Mouse (Mus musculus): ENCODE results near the gene Ctnna3. TPM values are rescaled to one million over a fixed set of nuclear protein-coding genes. Genes with fewer than 3 reads are reported as not detected.
"Not testable (repeated sequence)": the region's sequence is repeated elsewhere in the genome, so short reads cannot be mapped to it uniquely, and the experiment has no call there.

Ctnna3 gene
- polyA plus RNA-seq, 1 experiment from 2014 or later, result 0.48 TPM

DNA sequence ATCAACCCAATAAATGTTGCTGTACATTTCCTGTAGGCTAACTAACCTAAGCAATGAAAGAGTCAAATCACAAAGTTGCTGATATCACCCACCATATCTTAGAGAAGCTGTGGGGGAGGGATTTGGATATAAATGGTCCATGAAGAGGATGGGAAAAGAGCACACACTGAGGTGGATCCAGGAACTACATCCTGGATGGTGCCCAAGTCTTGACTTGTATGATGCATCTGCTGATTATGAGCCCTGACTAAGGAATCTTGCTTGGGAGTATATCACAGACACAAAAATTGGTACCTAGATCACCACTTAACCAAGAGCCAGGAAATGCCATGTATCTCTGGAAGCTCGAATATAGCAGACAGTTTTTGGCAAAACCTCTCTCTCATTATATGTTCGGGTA lies 1018.7 kb downstream of the Ctnna3 start:
- DNase-seq (ENCODE audit: low spot score), result no peak

DNA sequence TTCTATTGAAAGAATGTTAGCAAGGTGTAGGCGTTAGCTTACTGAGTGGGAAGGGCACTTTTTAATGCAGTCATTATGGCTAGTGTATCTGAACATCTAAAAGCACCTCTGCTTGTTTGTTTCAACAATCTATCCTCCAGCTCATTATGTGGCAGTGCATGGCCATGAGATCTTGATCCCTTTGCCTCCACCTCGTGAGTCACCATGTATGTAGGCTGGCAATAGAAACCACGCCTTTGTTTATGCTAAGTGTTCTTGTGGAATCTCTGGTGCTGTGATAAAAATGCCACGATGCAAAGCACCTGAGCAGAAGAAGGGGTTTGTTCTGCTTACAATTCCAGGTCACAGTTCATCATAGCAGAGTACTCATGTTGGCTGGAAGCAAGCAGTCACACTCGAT lies 1053.4 kb downstream of the Ctnna3 start:
- no peak for DNase-seq (ENCODE audit: low spot score)

DNA sequence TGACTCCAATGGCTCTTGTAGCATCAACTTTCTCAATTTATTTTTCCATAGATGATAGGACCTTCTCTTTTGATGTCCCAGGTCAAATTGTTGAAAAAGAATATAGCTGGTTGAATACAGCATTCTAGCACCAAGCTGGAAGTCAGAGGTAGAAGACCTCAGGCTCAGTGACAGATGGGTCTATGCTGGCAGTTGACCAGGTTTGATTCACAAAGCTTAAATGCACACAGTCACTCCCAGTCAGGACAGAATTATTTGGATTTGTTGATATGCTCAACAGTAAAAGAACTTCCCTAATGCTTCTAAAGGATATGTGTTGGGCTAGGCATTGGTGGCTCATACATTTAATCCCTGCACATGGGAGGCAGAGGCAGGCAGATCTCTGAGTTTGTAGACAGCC lies 1059.6 kb downstream of the Ctnna3 start:
- no peak for DNase-seq (ENCODE audit: low spot score)

DNA sequence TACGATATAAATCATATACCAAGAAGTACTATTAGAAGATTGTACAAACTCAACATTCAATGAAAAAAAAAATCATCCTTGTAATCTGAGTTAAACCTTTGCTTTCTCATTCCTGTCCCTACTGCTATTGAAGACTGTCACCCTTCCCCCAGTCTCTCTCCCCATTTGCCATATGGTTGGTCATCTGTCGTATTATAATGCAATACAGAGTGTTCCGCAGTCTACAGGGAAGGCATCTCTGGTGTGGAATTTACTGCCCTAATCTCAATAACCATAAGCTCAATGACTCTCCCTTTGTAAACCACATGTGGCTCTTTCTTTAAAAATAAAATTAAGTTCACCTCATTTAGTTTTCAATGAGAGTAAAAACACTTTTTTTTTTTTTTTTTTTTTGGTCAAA lies 1113.7 kb downstream of the Ctnna3 start:
- DNase-seq (ENCODE audit: low spot score), result no peak

DNA sequence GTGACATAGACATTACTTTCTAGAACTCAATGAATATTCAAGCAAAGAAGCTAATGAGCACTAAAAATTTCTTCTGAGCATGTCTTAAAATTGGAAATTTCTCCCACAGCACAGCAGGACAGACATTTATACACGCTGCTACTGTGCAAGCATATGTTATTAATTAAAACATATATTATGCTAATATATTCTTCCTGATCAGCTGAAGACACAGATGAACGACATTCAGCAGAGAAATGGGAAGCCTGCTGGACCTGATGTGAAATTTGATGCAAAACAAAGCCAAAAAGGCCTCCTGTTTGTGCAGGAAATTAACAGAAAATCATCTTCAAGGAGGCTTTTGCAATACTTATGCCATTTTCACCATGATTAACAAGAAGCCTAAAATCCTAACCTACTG lies 1114.5 kb downstream of the Ctnna3 start:
- DNase-seq (ENCODE audit: low spot score), result no peak

DNA sequence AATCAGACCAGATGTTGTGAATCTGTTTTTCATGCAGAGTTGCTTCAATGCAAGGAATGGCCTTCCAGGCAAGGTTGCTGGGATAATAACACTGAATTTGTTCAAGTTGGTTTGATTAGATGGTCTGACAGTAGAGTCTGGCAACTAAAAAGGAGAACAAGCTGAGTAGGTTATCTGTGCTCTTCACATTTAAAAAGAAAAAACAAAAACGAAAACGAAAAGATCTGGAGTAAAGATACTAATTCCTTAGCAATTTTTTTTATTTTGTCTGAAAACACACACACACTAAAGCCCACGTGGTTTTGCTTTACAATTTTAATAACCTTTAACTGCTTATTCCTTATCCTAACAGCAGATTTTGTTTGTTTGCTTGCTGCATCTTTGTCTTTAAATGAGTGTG lies 1141.4 kb downstream of the Ctnna3 start:
- DNase-seq (ENCODE audit: low spot score), result no peak

DNA sequence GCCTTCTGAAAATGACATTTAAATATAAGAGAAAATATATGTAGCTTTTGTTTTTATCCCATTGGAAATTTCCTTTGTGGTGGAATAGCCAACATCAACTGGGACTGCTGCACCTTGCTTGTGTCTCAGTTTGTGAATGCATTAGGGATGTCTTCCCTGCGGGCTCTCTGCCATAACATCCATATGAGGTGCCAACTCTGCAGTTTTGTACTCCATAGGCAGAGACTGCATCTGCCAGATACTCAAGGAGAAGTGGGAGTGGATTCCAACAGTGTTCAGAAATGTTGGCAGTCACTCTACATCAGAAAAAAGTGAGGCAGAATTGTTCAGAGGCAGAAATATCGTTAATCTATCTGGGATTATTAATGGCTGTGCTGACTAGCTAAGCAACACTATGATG lies 1158.2 kb downstream of the Ctnna3 start:
- DNase-seq (ENCODE audit: low spot score), result no peak

DNA sequence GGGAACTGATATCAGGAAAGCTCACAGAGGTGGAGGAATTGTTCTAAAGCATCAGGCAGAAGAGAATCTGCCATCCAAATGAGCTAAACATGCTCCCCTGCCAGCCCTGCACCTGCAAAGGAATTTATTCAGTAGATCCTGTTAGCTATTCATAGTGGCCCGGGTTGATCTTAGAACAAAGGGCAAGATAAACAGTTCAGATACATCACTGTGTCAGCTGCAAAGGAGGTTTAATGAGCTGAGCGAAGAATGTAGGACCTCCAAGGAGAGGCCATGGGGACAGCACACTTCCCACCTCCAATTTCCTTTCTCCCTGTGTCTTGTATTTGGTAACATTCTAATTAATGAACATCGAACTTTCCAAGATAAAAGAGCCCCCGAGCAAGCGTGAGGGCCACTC lies 1206.9 kb downstream of the Ctnna3 start:
- DNase-seq (ENCODE audit: low spot score), result no peak

DNA sequence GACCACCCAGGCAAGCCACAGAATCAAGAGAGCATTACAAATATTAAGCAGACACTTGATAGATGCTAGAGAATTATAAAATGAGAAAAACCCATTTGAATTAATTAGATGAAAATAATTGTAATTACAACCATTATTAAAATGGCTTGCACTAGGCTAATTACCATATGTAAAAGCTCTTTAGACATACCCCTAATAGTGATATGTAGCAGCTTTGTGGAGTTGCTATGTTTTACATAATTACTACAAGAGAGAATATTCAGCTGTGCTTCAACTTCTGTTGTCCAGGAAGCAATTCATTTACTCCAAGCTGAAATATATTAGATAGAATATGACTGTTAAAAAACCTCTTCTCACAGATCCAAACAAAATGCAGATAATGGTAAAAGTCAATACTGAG lies 1209.2 kb downstream of the Ctnna3 start:
- DNase-seq (ENCODE audit: low spot score), result no peak

DNA sequence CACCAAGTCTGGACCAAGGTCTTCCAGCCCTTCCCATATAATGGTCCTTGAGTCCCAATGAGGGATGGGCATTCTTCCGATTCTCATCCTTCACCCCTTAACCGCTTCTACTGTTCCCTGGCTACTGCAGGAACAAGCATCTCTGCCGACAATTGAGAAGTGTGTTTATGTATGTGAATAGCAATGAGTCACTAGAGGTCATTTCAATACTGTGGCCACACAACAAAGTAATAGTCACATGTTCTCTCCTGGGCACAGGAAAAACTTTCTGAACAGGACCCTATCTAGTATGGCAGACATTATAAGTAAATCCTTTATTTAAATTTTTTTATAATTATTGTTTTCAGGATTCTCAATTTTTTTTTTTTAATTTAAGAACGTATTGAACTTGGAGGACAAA lies 1211.2 kb downstream of the Ctnna3 start:
- DNase-seq (ENCODE audit: low spot score), result no peak

DNA sequence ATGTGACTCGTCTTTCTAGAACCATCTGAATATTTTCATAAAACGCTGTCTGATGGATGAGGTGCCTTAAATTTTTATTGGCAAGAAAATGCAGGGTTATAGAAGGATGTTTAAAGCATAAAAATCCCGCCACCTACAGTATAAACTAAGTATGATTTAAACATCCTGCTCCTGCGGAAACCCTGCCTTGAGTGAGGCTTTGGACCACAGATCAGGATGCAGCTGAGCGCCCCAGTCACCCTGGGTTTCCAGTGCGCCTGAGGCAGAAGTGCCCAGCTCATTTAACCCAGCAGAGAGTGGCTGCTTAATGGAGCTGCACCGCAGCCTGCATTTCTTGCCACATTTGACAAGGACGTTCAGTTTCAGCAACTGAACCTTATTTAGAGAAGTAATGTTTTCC lies 1211.7 kb downstream of the Ctnna3 start:
- no peak for DNase-seq (ENCODE audit: low spot score)

DNA sequence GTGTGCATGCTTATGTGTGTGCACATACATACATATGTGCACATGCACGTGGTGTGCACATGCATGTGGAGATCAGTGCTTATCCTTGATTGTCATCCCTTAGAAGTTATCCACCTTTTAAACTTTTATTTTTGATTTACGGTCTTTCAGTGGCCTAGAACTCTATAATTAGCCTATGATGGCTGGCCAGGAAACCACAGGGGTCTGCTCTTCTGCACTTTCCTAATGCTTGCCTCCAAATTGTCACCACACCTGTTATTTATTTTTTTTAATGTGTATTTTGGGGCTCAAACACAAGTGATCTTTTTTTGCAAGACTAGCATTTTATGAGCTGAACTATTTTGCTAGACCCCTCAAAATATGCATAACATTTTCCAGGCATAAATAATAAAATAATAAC lies 1214.1 kb downstream of the Ctnna3 start:
- no peak for DNase-seq (ENCODE audit: low spot score)

DNA sequence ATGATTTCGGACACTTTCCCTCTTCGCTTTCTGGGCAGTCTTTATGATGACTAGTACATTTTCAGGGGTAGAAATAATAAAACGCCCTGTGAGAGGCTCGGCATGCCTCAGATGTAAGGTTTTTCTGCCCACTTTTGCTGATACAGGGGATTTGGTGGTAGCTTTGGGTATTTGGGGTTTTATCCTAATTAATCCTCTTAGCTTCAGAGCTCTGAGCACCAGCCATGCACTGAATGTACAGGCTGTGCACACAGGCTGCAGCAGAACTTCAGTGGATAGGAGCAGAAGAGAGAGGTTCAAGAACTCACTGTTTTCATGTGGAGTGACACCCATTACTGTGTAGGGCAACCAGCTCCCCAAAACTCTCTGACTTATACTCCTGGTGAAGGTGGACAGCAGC lies 1231.3 kb downstream of the Ctnna3 start:
- DNase-seq (ENCODE audit: low spot score), result no peak

DNA sequence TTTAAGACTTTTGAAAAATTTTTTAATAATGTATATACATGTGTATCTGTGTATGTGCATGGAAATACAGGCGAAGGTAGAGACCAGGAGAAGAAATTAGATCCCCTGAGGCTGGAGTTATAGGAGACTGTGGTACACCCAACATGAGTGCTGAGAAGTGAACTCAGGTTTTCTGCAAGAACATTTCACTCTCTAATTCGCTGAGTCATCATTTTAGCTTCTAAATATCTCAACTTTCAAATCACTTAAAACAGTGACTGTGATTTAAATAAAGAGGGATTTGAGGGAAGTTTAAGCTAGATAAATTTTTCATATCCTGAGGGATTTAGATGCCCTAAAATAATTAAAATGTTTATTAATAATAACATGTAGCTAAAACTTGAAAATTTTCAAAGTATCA lies 1241.6 kb downstream of the Ctnna3 start:
- DNase-seq (ENCODE audit: low spot score), result no peak

DNA sequence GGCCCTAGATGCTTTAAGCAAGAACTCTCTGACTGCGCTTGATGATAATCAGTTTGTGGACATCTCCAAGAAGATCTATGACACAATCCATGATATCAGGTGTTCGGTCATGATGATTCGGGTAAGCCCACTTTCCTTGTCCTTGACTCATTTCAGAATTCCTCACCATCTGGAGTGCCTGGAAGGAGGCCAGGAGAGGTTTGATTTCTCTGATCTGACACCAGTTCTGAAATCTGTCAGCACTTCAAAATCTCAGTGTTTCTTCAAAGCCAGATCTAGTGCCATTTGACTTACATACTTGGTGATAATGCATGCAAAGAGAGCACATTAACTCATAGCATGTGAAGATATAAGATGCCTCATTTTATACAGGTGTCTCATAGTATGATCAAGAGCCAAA lies 1245.9 kb downstream of the Ctnna3 start:
- DNase-seq (ENCODE audit: low spot score), result no peak

DNA sequence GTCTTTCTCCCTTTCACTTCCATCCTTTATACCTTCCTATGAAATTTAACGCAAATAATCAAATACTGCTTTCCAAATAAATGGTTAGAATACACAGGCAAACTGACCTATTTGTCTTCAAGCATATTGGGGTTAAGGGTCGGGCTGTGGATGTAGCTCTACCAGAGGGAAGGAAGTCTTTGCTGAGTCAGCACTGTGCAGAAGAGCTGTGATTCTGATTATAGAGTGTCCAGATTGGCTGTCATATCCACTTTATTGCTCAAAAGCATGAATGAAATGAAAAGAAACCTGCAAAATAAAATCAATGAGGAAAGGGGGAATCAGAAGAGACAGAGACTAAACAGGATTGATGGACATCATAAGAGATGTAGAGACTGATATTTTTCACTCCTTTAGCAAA lies 1280.1 kb downstream of the Ctnna3 start:
- DNase-seq (ENCODE audit: low spot score), result no peak

DNA sequence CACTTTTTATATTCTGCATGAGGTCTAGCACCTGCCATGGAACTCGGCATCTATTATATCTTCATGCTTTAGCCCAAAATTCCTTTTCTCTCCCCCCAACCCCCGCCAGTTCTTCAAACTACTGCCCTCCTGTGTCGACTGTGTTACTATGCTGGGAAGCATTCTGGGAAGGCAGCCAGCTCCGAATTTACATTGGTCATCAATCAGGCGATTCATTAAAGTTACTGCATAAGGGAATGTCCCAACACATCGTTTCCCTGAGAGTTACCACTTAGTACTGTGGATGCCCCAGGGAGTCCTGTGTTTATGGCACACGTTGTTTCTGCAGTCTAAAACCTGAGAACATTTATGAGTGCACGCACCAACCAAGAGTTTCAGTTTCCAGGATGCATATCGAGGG lies 1288.1 kb downstream of the Ctnna3 start:
- no peak for DNase-seq (ENCODE audit: low spot score)

DNA sequence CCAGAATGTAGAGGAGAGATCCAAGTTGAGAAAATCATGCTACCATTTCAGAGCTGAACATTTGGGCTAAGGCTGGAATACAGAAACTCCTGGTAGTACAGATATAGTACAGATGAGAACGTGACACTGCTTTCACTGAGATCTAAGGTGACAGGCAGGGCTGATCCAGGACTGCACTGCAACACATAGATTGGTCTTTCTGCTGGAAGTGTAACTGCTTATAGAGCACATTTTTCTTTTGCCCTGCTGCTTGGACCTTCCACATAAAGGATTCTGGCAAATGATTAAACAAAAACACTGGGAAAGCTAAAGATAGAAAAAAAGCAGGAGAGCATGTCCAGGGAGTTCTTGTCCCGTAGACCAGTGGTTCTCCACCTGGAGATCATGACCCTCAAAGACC lies 1305.8 kb downstream of the Ctnna3 start:
- DNase-seq (ENCODE audit: low spot score), result no peak

DNA sequence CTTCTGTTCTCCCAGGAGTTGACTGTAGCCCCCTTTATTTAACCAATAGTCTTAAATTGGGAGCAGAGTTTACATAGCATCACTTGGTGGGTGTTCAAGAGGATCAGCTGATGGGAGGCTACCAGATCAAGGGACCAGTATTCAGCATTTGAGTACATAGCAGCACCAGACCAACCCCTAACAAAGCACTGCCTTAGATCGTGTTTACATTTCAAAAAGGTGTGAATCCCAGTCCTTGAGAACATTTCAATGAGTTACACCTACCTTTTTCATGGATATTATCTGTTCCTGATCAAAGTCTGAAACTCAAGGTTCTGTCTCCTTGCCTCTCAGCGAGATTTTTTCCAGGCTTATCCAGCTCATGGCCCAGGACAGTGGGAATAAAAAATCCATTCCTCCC lies 1306.7 kb downstream of the Ctnna3 start:
- no peak for DNase-seq (ENCODE audit: low spot score)

DNA sequence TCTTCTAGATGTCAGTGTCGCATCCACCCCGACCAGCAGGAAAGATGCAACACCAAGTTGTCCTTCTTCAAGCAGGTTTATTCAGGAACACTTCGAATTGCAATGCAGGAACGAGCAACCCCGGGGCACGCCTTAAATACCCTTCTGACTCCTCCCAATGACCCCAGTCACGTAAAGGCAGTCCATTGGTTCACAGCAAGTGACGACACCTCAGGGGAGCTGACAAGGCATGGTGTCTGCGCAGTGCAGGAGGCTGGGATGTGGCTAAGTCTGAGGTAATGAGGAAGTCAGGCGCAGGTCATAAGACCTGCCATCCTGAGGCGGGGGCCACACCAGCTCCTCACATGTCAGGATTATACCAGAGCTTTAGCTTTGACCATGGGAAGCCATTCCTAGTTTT lies 1311.8 kb downstream of the Ctnna3 start:
- DNase-seq (ENCODE audit: low spot score), result not testable (repeated sequence)

DNA sequence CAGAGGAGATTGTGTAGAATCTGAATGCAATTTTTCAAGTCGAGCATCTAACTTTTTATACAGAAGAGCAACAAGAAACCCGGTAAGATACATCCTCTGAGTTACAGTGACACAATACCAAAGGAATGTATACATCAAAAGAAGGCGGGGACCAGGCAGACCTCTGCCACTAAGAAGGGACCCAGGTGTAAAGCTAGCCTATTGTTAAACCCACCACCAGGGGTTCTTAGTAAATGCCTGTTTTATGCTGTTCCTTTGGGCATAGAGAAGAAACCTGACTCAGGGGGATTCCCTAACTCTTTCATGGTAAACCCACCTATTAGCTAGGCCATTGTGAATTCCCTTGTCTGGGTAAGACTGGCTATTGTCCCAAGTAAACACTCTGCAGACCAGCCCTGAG lies 1314.2 kb downstream of the Ctnna3 start:
- not testable (repeated sequence) for DNase-seq (ENCODE audit: low spot score)

DNA sequence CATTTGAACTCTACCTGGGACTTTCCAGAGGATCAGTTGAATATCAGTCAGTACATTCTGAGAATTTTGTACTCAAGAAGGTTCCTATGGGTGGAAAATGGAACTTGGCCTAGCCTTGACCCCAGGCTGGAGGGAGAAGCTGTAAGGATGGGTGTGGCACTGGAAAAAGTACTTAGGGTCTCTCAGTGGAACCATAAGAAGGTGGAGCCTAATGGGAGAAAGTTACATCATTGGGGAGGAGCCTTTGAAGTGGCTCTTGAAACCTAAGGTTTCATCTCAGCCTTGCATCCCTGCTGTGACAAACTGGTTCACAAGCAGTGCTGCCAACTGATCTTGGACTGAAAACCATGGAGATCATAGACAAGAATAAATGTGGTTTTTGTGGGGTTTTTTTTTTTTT lies 1318.8 kb downstream of the Ctnna3 start:
- DNase-seq (ENCODE audit: low spot score), result no peak

DNA sequence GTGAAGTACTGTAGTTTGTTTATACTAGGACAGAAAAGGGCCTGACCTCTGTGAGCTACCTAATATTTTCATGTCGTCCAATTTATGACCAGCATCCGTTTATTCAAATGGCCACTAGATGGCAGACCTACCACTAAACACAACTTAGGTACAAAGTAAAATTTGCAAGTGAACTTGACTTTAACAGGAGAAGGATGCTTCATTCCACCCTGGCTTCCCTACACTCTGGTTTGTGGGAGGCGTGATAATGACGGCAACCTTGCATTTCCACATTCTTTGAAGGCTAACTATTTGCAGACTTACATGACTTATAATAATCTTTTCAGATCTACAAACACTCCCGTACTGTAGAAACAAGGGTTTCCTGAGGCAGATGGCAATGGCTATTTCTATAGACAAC lies 1320.9 kb downstream of the Ctnna3 start:
- peak; percentile 5 for DNase-seq (ENCODE audit: low spot score)

DNA sequence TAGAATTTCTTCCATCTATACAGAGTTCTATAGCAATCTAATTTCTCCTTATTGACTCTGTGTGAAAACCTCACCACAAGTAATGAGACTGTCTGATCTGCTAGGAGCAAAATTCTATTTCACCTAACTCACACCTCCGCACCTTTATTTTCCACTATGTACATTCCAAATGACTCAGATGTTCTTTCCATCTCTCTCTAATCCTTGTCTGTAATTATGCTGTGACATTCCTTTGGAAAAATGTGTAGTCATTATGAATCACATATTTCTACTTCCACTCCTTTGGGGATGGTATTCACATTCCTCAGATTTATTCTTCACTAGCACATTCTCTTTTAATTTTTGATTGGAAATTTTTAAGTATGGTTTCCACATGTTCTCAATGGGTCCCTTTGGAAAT lies 1406.4 kb downstream of the Ctnna3 start:
- no peak for DNase-seq (ENCODE audit: low spot score)

DNA sequence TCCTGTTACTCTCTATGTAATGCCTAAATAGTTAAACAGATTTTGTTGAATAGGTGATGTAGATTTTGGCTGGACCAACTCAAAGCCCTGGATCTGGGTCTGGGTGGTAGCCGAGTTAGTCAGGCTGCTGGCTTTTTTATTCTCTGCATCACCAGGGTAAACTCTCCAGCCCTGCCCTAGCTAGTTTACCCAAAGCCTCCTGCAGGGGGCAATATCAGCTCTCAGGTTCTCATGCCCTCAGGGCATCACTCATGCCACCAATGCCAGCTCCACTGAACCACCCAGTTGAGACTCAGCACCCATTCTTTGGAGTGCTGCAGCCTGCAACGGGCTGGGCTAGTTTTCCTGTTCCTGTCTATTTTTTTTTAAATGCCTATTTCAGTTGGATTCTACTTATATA lies 1431.5 kb downstream of the Ctnna3 start:
- no peak for DNase-seq (ENCODE audit: low spot score)

All from thymus, postnatal 0 days (tissue).